Mouse (Mus musculus): Measurements from ENCODE around the gene Rfx4.

GRCm38 (mm10) chr10:84882528-84882927 lies 126.7 kb downstream of the Rfx4 start:
- TF ChIP-seq POLR2A (IDR thresholded peaks at IDR 0.05; ENCODE audit: insufficient read depth, low read length), result no peak
- TF ChIP-seq CTCF (IDR thresholded peaks at IDR 0.05; ENCODE audit: low read depth, low read length), result no peak
- no peak for TF ChIP-seq EP300 (IDR thresholded peaks at IDR 0.05; ENCODE audit: insufficient read depth, low read depth, low read length)
